Mouse (Mus musculus) liver, adult 2 months (tissue): ENCODE measurements at regions not wholly inside any gene's neighbourhood (a gene's known extent, or its start where the extent isn't known, plus 50 kb on each side); places are given as distances from the start of the nearest gene placed in this dataset.

Experiments used
- CTCF ChIP-seq: fragments of 200-500 bp; IDR thresholded peaks from 2 replicates; pipeline ENCODE4 v1.5.1; 2011; ENCODE audit warnings: low read depth, low read length, control low read depth
- POLR2A ChIP-seq: fragments of 200-500 bp; IDR thresholded peaks from 2 replicates; pipeline ENCODE4 v1.6.1; 2011; ENCODE audit warnings: low read length, control low read depth; ENCODE audit not compliant: insufficient read depth; ENCODE audit errors: extremely low read depth

- TF ChIP-seq CTCF = no peak
- no peak for TF ChIP-seq POLR2A
Observed at GRCm38 (mm10) chr12:46636888-46637287, 181.8 kb downstream of the Nova1 start.
